Comparison of ENCODE assay signal across 7 mouse cellular contexts in the genomic region with DNA sequence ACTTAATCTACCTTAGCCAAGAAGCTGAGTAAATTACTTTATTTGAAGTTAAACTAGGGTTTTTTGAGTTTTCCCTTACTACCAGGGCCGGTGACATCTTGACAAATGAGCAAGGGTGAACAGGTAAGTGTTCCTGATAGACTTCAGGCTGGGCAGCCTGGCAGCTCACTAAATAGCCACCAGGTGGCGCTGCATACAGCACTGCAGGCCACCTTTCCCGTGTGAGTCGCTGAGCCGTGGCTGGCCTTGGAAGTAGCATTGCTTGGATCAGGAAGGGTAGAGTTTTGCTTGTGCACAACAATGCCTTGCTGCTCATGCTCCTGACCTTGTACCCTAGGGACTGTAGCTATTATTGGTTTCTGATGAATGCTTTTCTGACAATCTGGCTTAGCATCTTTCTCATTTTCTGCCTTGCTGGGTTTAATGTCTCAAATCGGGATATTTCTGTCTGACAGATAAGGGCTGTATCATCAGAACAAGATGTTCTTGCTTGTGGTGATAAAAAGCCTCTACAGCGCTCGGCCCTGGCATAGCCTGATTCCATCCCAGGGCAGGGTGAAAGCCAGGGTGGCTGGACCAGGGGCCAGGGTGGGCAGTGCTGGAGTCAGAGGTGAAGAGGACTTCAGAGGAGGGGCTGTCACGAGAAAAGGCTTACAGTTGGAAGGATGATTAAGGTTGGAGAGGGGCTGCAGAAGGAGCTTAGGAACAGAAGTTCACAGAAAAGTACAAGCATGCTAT. TPM values are rescaled to one million over a fixed set of nuclear protein-coding genes. Genes with fewer than 3 reads are reported as not detected.
DNase-seq lines count a peak whose midpoint lies in the region; ATAC-seq and TF ChIP-seq lines count a peak whose summit lies in the region.

No protein-coding gene starts in this region.

- no peak overlapping the region for H3K4me2 ChIP-seq in midbrain, embryonic 14.5 days (ENCODE audit: low read length)

- DNase-seq in adrenal gland, postnatal 10 days = peak; percentile 88
- DNase-seq in gastrocnemius, postnatal 10 days = peak; percentile 81
- peak; percentile 52 for DNase-seq in kidney, adult 11 months
- peak; percentile 72 to 75 for DNase-seq in left cerebral cortex, postnatal 36 days (ENCODE audit: low spot score in 2 of 2)
- peak; percentile 94 for DNase-seq in midbrain, embryonic 14.5 days
- peak; percentile 8 for DNase-seq in spleen, adult 12 weeks (ENCODE audit: low spot score)

- no peak overlapping the region for H3K4me3 ChIP-seq in cortical plate, adult 2 months (ENCODE audit: insufficient read depth, low read length)
- H3K4me3 ChIP-seq in midbrain, embryonic 14.5 days (replicated peaks; ENCODE audit: low read depth, low read length) = no peak overlapping the region

- no peaks in the 10 kb centered on the region for H3K9me3 ChIP-seq in midbrain, embryonic 14.5 days (ENCODE audit: control insufficient read depth, low read length)

- no peak for TF ChIP-seq POLR2A in cortical plate, adult 2 months (IDR thresholded peaks at IDR 0.05; ENCODE audit: extremely low read depth, insufficient read depth, low read length)

- 30% methylated on average over 9 of the region's 9 CpGs for WGBS in midbrain, embryonic 14.5 days

- H3K4me1 ChIP-seq in cortical plate, adult 2 months (ENCODE audit: control insufficient read depth, insufficient read depth, low read length) = no peaks in the 10 kb centered on the region
- H3K4me1 ChIP-seq in midbrain, embryonic 14.5 days (ENCODE audit: control insufficient read depth, insufficient read depth, low read length) = no peaks in the 10 kb centered on the region

- no peak overlapping the region for H3K9ac ChIP-seq in midbrain, embryonic 14.5 days (replicated peaks; ENCODE audit: low read length)

- TF ChIP-seq CTCF in cortical plate, adult 2 months (IDR thresholded peaks at IDR 0.05; ENCODE audit: extremely low read depth, insufficient read depth, low read length) = peak; percentile 91

- intact Hi-C loops in left cerebral cortex, postnatal 36 days (cut with DNase I) = loop anchor here (1.0 kb wide), 1 partner anchor 421 kb away; no protein-coding TSS in a partner anchor

- H3K36me3 ChIP-seq in midbrain, embryonic 14.5 days (ENCODE audit: control insufficient read depth, insufficient read depth, low read length) = no peaks in the 10 kb centered on the region

- H3K27me3 ChIP-seq in midbrain, embryonic 14.5 days (ENCODE audit: control insufficient read depth, insufficient read depth, low read length) = no peaks in the 10 kb centered on the region

- ATAC-seq in midbrain, embryonic 14.5 days (ENCODE audit: low FRiP score, low TSS enrichment) = peak; percentile 34; the same call in 1 of the 2 replicates

- no peak overlapping the region for H3K27ac ChIP-seq in cortical plate, adult 2 months (ENCODE audit: insufficient read depth, low read length)
- no peak overlapping the region for H3K27ac ChIP-seq in midbrain, embryonic 14.5 days (replicated peaks; ENCODE audit: low read depth, low read length)

RNA-seq across cellular contexts. Expression of a gene that starts 58.4 kb away (rescaled TPM):
- 1 to 10 TPM; 1.3 to 1.7 TPM for total RNA-seq in adrenal gland, postnatal 10 days (2021)
- polyA plus RNA-seq in cortical plate, adult 2 months (2012; rRNA removed) = 24.8 and 28.7 TPM in 2 replicates
- total RNA-seq in gastrocnemius, postnatal 10 days (2021) = 1 to 10 TPM; 1.2 to 1.4 TPM
- 10 to 100 TPM; 53.8 to 57.3 TPM for total RNA-seq in left cerebral cortex, postnatal 36 days (2021)
- polyA plus RNA-seq in midbrain, embryonic 14.5 days (2014; fragmentation: Nextera tagmentation; extraction: Ambion mirVana) = 3.4 and 4.3 TPM in 2 replicates

Comparison
In these comparisons a context has a peak if more than half of its experiments do, and no peak if none do; other contexts are left out.
1. DNase-seq: peak in every context shown above with its lines; median percentile 94 in midbrain, embryonic 14.5 days; 88 in adrenal gland, postnatal 10 days; 81 in gastrocnemius, postnatal 10 days; 74 in left cerebral cortex, postnatal 36 days; 52 in kidney, adult 11 months; 8 in spleen, adult 12 weeks.
2. RNA of a gene that starts 58.4 kb away (total RNA-seq): 53.8 to 57.3 TPM in left cerebral cortex, postnatal 36 days; 1.3 to 1.7 TPM in adrenal gland, postnatal 10 days and 1.2 to 1.4 TPM in gastrocnemius, postnatal 10 days; every median in the first group is over 10 times any median in the second.